Mouse (Mus musculus) c-Kit-positive CD71-negative TER-119-negative erythroid progenitor cells, embryonic 14.5 days (primary cell): Measurements from ENCODE around the gene Plekhh1.

Experiments used
- DNase-seq: peaks from one replicate; pipeline ENCODE4 v3.0.0-alpha.2; 2013; ENCODE audit warnings: low read depth

Plekhh1 gene

DNA sequence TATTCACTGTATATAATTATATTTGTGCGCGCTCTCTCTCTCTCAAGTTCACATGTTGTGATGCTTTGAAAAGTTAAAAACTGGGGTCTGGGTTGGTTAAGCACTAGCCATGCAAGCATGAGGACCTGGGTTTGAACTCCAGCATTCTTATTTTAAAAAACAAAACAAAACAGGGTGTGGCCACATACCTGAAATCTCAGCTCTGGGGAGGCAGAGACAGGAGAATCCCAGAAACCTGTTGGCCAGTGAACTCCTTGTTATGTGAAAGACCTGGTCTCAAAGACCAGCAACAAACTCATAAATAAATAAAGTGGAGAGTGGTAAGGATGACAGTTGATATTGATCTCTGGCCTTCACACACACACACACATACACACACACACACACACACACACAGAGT lies 5.4 kb downstream of the Plekhh1 start:
- no peak for DNase-seq

DNA sequence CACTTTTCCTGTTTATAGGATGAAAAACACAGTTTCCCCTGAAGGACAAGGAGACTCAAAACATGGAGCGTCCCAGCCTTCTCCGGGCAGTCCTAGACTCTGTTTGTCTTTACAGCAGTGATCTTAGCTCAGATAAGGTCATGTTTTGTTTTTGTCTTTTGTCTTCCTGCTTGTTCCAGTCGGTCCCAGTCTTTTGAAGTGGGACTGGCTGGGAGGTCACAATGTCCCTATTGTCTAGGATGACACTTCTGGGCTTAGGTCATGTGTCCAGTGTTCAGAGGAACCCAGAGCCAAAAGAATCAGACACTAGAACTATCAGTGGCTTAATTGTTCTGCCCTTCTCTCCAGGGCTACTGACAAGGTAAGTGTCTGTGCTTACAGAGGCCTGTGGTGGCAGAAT lies 6.4 kb downstream of the Plekhh1 start:
- DNase-seq: no peak

DNA sequence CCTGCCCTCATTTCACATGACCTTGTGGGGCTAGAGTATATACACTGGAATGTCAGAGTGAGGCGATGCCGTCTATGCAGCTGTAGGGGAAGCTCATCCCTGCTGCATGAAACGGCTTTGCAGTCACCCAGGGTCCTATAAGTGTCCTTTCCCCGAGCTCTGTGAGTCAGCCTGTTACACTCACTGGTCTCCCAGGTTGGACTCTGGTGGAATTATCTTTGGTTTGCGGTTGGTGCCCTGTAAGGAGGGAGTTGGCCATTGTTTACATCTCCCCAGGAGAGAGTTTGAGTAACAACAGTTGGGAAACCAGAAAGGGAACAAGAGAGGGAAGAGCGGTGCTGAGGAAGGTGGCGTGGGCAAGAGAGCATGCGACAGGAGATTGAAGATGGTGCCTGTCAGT lies 10.7 kb downstream of the Plekhh1 start:
- DNase-seq: no peak

GRCm38 (mm10) chr12:79040201-79040827 lies 11.4 kb downstream of the Plekhh1 start:
- no peak for DNase-seq

- DNase-seq: no peak
Measured at GRCm38 (mm10) chr12:79041436-79041835, 12.5 kb downstream of the Plekhh1 start.

- DNase-seq: no peak
Measured at GRCm38 (mm10) chr12:79044668-79045067, 15.7 kb downstream of the Plekhh1 start.

GRCm38 (mm10) chr12:79046171-79046570 lies 17.2 kb downstream of the Plekhh1 start:
- no peak for DNase-seq

- DNase-seq: no peak
Measured at GRCm38 (mm10) chr12:79047203-79047602, 18.2 kb downstream of the Plekhh1 start.

GRCm38 (mm10) chr12:79048898-79049297 lies 19.9 kb downstream of the Plekhh1 start:
- DNase-seq: no peak

DNA sequence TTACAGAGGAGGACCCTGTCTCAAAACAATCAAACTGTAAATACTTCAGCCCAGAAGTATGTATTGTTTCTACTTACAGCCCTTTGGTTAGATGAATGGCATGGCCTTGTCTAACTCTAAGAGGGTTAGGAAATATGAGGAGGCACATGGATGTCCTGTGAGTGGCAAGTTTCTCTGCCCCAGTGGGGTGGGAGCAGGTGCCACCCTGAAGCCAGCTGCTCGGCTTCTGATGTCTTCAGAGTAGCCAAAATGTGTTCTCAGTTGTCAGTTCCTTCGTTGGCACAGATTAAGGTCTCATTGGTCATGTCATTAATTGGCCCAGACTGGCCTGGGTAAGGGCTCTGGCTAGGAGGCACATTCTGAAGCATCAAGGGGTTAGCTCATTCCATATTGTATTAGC lies 20.8 kb downstream of the Plekhh1 start:
- DNase-seq: no peak

DNA sequence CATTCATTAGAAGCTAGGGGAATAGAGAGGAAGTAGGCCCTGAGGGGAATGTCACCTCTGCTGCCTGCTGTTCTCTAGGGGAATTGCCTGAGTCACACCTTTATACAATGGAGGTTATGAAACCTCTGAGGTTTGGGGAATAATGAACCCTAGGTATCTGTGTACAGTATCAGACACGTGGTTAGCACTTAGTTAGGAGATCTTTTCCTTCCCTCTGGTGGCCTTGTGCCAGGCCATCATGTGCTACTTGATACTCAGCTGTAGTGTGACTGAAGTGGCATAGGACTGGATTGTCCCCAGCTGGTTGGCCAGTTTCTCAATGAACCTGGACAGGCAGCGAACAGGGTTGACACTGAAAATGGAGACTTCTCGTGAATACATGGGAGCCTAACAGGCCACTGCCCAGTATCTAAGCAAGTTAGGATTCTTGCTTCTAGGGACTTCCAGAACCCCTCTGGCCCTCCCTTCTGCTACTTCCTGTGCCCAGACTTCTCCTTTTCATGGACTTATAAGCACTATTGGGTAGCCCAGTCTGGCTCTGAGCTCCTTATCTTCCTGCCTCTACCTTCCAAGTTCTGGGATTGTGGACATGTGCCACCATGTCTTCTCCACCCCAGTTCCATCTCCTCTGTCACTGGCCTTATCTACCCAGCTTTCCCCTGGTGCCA lies 21.7 kb downstream of the Plekhh1 start:
- no peak for DNase-seq

- no peak for DNase-seq
Measured at GRCm38 (mm10) chr12:79052073-79052472, 23.1 kb downstream of the Plekhh1 start.

DNA sequence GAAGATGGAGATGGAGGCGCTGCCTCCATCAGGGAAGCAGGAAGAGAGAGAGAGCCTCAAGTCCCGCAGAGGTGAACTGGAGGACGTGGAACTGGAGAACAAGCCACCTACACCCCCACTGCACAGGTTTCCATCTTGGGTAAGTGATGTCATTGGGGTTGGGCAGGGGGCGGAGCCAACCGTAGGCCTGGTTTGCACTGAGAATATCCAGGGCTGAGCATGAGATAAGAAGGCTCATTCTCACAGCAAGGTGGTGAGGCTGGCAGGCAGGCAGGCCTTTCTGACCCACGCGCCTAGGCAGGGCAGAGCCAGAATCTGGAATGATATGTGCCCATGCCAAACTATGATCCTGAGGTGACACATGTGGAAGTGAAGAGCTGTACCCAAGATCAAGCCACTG lies 26.3 kb downstream of the Plekhh1 start:
- peak; percentile 8 for DNase-seq

GRCm38 (mm10) chr12:79059573-79059972 lies 30.6 kb downstream of the Plekhh1 start:
- DNase-seq: no peak

DNA sequence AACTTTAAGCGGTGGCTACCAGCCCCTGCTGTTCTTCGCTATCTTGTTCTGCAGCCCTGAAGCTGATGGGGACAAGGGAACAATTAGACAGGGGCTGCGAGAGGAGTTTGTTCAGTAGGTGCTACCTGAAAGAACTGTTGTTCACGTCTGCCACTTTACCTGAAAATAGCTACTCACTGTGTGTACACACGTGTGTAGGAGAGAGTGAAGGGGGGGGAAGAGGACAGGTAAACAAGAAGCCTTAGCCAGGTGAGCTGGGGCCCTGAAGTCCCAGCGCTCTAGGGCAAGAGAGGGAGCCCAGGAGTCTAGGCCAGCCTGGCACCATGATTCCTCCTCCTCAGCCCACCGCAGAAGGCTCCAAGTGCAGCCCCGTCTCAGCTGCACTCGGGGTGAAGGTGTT lies 31.2 kb downstream of the Plekhh1 start:
- DNase-seq: no peak

DNA sequence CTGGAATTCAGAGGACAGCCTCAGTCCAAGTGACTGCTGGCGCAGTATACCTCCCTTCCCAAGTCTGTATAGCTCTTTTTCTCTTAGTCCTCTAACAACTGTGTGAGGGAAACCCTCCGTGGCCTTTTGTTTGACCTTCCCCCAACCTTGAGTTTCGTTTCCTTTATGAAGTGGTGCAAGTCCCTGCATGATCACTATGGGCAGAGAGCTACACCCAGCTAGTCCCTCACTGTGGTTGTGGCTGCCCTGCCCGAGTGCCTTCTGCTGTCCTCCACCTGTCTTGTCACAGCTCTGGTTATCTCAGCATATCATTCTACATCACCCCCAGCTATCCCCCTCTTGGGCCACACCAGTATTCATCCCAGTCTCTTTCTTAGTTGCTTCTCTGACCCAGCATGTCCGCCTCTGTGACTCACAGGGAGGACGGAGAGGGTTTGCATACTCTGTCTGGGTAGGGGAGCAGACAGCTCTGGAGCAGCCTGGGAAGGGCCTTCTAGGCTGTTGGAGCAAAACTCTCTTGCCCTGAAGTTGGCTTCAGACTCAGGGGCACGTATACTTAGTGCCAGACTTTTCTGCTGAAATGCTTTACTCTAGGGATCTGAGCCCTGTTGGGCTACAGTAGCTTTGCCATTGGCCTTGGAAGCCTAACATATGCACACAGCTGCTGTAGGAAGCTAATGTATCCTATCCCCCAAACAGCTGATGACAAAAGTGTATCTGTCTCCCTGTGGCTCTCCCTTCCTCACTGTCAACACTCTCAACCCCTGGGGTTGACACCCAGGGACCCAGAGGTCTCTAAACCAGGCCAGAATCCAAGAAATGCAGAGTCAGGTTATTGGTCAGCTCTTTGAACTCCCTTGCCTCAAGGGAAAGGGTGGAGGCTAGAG lies 32.0 kb downstream of the Plekhh1 start:
- DNase-seq: no peak

GRCm38 (mm10) chr12:79064451-79064850 lies 35.5 kb downstream of the Plekhh1 start:
- DNase-seq: no peak

GRCm38 (mm10) chr12:79066431-79066830 lies 37.5 kb downstream of the Plekhh1 start:
- DNase-seq: no peak

DNA sequence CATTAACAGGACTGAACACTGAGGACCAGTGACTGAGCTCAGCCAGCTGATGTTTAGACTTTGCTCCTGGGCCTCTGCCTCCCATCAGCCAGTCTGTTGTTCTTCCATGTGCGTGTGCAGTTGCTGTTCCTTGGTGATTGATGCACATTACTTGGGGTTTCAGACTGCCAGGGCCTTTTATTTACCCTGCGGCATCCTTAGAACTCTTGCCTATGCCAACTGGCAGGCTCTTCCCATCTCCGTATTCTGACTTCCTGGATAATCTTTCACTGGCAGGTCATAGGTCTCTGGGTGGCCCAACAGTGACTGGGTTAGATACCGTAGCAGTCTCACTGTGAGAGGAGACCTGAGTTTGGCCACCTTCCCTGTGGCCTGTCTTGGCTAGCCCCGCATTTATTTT lies 38.6 kb downstream of the Plekhh1 start:
- DNase-seq: no peak

GRCm38 (mm10) chr12:79068306-79068705 lies 39.3 kb downstream of the Plekhh1 start:
- DNase-seq: no peak

- DNase-seq: no peak
Measured at GRCm38 (mm10) chr12:79069187-79069608, 40.2 kb downstream of the Plekhh1 start.

DNA sequence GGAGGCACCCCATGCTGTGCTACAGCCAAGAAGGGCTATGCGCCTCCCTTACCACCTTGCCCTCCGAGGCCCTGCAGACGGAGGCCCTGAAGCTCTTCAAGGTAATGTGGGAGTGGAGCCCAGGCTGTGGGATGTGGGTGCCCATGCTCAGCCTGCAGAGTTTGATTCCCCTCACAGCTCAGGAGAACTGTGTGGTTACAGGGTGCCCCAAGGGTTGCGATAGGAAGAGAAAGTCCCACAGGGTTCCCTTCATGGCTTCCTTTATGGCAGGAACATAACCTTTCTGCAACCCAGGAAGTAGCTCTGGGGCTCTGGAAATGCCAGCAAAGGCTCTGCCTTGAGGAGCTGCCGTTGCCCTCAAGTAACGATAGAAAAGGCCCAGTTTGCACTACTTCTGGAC lies 41.0 kb downstream of the Plekhh1 start:
- no peak for DNase-seq

DNA sequence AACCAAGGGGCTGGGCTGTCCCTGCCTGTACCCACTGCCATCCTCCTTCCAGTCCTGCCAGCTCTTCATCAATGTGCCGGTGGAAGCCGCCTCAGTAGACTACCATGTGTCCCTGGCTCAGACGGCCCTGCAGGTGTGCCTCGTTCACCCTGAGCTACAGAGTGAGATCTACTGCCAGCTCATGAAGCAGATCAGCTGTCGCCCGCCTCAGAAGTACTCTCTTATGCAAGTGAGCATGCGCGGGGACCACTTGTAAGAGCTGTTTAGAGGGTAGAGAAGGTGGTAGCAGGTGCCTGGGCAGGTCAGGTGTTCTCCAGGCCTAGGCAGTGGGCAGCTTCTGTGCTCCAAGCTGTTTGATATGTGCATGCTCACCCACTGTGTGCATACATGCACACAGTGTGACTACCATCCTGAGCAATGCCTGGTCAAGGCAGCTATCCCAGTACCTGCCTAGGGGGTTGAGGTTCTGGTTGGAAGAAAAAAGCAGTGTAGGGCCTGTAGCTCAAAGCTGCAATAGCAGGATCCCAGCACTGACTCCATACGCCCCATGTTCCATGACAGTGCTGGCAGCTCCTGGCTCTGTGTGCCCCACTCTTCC lies 41.9 kb downstream of the Plekhh1 start:
- DNase-seq: no peak
